20 mouse cellular contexts compared by ENCODE assay signal in the genomic region with DNA sequence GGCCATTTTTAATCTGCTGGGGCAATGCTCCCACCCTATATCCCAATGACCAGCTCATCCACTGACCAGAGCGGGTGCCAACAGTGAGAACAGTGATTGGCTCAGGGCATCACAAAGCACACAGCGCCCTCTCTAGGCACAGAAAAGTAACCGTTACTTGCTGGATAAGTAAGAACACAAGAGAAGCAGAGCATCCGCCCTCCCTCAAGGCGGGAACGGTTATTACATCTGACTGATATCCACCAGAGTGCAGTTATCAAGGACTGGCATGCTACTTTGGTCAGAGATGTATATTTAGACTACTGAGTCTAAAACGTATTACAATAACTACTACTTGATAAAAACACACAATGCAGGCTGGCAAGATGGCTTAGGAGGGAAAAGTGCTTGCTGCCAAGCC. TPM values are rescaled to one million over a fixed set of nuclear protein-coding genes. Genes with fewer than 3 reads are reported as not detected.
DNase-seq lines count a peak whose midpoint lies in the region; ATAC-seq and TF ChIP-seq lines count a peak whose summit lies in the region.
"Had no signal": no experiment of that assay in that cellular context is flagged by ENCODE, and none has a peak within 500 bp of the region (broad histone marks: within the 10 kb centered on the region; RNA-seq: fewer than 3 reads in every experiment).

No protein-coding gene starts in this region.

- H3K4me1 ChIP-seq in MEL (ENCODE audit: control insufficient read depth in 1 of 2, insufficient read depth in 2 of 2, low read length in 2 of 2) = peaks cover 3 to 12% of the 10 kb centered on the region in 2 experiments; a peak in 3 of 4 replicates
- H3K4me1 ChIP-seq: lung, embryonic 15.5 days; midbrain, embryonic 10.5 days had no signal

- peaks cover 13 to 39% of the 10 kb centered on the region in 2 experiments for H3K36me3 ChIP-seq in MEL (ENCODE audit: control insufficient read depth in 1 of 2, insufficient read depth in 2 of 2, low read length in 2 of 2)

- DNase-seq in layer of hippocampus, adult 2 months (ENCODE audit: low spot score in 2 of 2) = no peak
- no peak for DNase-seq in layer of hippocampus, postnatal 10 days (ENCODE audit: low spot score in 2 of 2)
- DNase-seq in MEL (ENCODE audit: low read depth, low spot score) = peak; percentile 80
- DNase-seq in right cerebral cortex, adult 18-20 months = no peak
- no peak for DNase-seq in right cerebral cortex, adult 2 months (ENCODE audit: low spot score in 2 of 2)
- DNase-seq: adrenal gland, postnatal 10 days; gastrocnemius, adult 2 months; heart, adult 18-20 months; heart, postnatal 14 days; layer of hippocampus, postnatal 36 days; left cerebral cortex, postnatal 4 days; thymus, postnatal 4 days had no signal

- H3K27ac ChIP-seq in layer of hippocampus, adult 2 months = no peak overlapping the region
- H3K27ac ChIP-seq in MEL (ENCODE audit: control insufficient read depth, low read depth, low read length) = peak overlapping the region; percentile 33; the same call in 1 of the 2 replicates
- H3K27ac ChIP-seq: gastrocnemius, adult 2 months; kidney, postnatal 0 days; lung, embryonic 15.5 days; midbrain, embryonic 10.5 days had no signal

- H3K79me2 ChIP-seq in MEL (ENCODE audit: control insufficient read depth, insufficient read depth, low read length, poor library complexity) = no peaks in the 10 kb centered on the region

- H3K9me3 ChIP-seq in MEL (replicated peaks; ENCODE audit: insufficient read depth, low read length) = no peaks in the 10 kb centered on the region
- H3K9me3 ChIP-seq: lung, embryonic 15.5 days; midbrain, embryonic 10.5 days had no signal

- no peak for TF ChIP-seq RAD21 in MEL (IDR thresholded peaks at IDR 0.05; ENCODE audit: low read depth, low read length)

- H3K4me3 ChIP-seq in layer of hippocampus, adult 2 months = no peak overlapping the region
- H3K4me3 ChIP-seq in MEL (ENCODE audit: control insufficient read depth in 1 of 2, insufficient read depth in 1 of 2, low read depth in 2 of 2, low read length in 2 of 2) = no peak overlapping the region
- H3K4me3 ChIP-seq: gastrocnemius, adult 2 months; lung, embryonic 15.5 days; midbrain, embryonic 10.5 days had no signal

- no peak for TF ChIP-seq POLR2A in MEL (IDR thresholded peaks at IDR 0.05; ENCODE audit: control insufficient read depth in 1 of 2, insufficient read depth in 1 of 2, low read depth in 1 of 2, low read length in 2 of 2, poor library complexity in 1 of 2)

- no peak overlapping the region for H3K9ac ChIP-seq in MEL (ENCODE audit: control insufficient read depth, low read depth, low read length, poor library complexity, severe bottlenecking)
- H3K9ac ChIP-seq: lung, embryonic 15.5 days had no signal

- ATAC-seq in erythroblast, adult 5-6 weeks (replicated peaks; ENCODE audit: low FRiP score, poor library complexity, severe bottlenecking) = peak; percentile 85
- ATAC-seq in megakaryocyte progenitor cell, adult 5-6 weeks (replicated peaks; ENCODE audit: poor library complexity) = peak; percentile 98
- ATAC-seq: CD4-positive, CD25-positive, alpha-beta regulatory T cell, adult 4 months; forebrain, embryonic 14.5 days; inflammation-experienced regulatory T-cells, adult 6 months had no signal

- 0 out of 2 replicates have a peak, but pooled peaks have one; percentile 17 for TF ChIP-seq CTCF in layer of hippocampus, adult 2 months (conservative IDR thresholded peaks at IDR 0.05)
- TF ChIP-seq CTCF in MEL (IDR thresholded peaks at IDR 0.05 in 2 of 3, conservative IDR thresholded peaks at IDR 0.05 in 1 of 3; ENCODE audit: control insufficient read depth in 1 of 3, insufficient read depth in 1 of 3, low read depth in 2 of 3, low read length in 3 of 3, poor library complexity in 1 of 3, severe bottlenecking in 1 of 3) = peak; percentile 28 to 71 (median 45); a peak in 5 of 6 replicates

- no peaks in the 10 kb centered on the region for H3K27me3 ChIP-seq in MEL (ENCODE audit: control insufficient read depth in 1 of 2, insufficient read depth in 2 of 2, low read length in 2 of 2)
- H3K27me3 ChIP-seq: lung, embryonic 15.5 days had no signal

- TF ChIP-seq EP300 in MEL (IDR thresholded peaks at IDR 0.05; ENCODE audit: low read depth in 1 of 2, low read length in 2 of 2) = peak; percentile 80 to 92

TF ChIP-seq in MEL, 35 proteins besides CTCF, POLR2A, EP300 and RAD21:
- TF ChIP-seq ZNF384 (IDR thresholded peaks at IDR 0.05; ENCODE audit: low read depth, low read length) (no peak), MYC (IDR thresholded peaks at IDR 0.05; ENCODE audit: low read depth, low read length) (0 out of 2 replicates have a peak, but pooled peaks have one; percentile 48), TAL1 (IDR thresholded peaks at IDR 0.05; ENCODE audit: low read length) (no peak), NELFE (IDR thresholded peaks at IDR 0.05; ENCODE audit: low read depth, low read length) (no peak), MAX (IDR thresholded peaks at IDR 0.05; ENCODE audit: low read length) (0 out of 2 replicates have a peak, but pooled peaks have one; percentile 47), SMC3 (IDR thresholded peaks at IDR 0.05; ENCODE audit: low read depth, low read length) (no peak), POLR2AphosphoS5 (IDR thresholded peaks at IDR 0.05; ENCODE audit: borderline replicate concordance, low read depth, low read length) (no peak), TBP (IDR thresholded peaks at IDR 0.05; ENCODE audit: low read depth, low read length) (no peak), TCF12 (IDR thresholded peaks at IDR 0.05; ENCODE audit: low read depth, low read length) (peak; percentile 87), MXI1 (IDR thresholded peaks at IDR 0.05; ENCODE audit: low read depth, low read length) (no peak; the same call in 1 of the 2 replicates), SIN3A (IDR thresholded peaks at IDR 0.05; ENCODE audit: low read length) (peak; percentile 42; the same call in 1 of the 2 replicates), MEF2A (IDR thresholded peaks at IDR 0.05; ENCODE audit: extremely low read depth, insufficient replicate concordance, low read depth, low read length, poor library complexity, severe bottlenecking) (peak; percentile 87; the same call in 1 of the 2 replicates), ELF1 (IDR thresholded peaks at IDR 0.05; ENCODE audit: low read depth, low read length) (no peak), GATA1 (IDR thresholded peaks at IDR 0.05; ENCODE audit: low read depth, low read length) (peak; percentile 78), NRF1 (IDR thresholded peaks at IDR 0.05; ENCODE audit: insufficient read depth, low read depth, low read length, poor library complexity, severe bottlenecking) (no peak), ZKSCAN1 (IDR thresholded peaks at IDR 0.05; ENCODE audit: low read depth, low read length) (no peak), E2F4 (IDR thresholded peaks at IDR 0.05; ENCODE audit: borderline replicate concordance, low read depth, low read length) (peak; percentile 74; the same call in 1 of the 2 replicates), BHLHE40 (IDR thresholded peaks at IDR 0.05; ENCODE audit: borderline replicate concordance, low read depth, low read length) (no peak), RCOR1 (IDR thresholded peaks at IDR 0.05; ENCODE audit: low read depth, low read length) (0 out of 2 replicates have a peak, but pooled peaks have one; percentile 52), USF1 (IDR thresholded peaks at IDR 0.05; ENCODE audit: low read depth, low read length) (no peak), GABPA (IDR thresholded peaks at IDR 0.05; ENCODE audit: low read depth, low read length) (no peak), MAFK (IDR thresholded peaks at IDR 0.05; ENCODE audit: borderline replicate concordance, low read depth, low read length) (no peak), USF2 (IDR thresholded peaks at IDR 0.05; ENCODE audit: borderline replicate concordance in 1 of 2, insufficient read depth in 1 of 2, low read depth in 1 of 2, low read length in 2 of 2) (no peak), ETS1 (IDR thresholded peaks at IDR 0.05; ENCODE audit: low read depth, low read length) (peak; percentile 78), CHD1 (IDR thresholded peaks at IDR 0.05; ENCODE audit: low read depth, low read length) (no peak), ZC3H11A (IDR thresholded peaks at IDR 0.05; ENCODE audit: low read depth, low read length) (no peak), UBTF (IDR thresholded peaks at IDR 0.05; ENCODE audit: borderline replicate concordance, insufficient read depth, low read depth, low read length) (no peak), MYB (IDR thresholded peaks at IDR 0.05; ENCODE audit: low read depth, low read length) (peak; percentile 78)

RNA-seq across cellular contexts. Expression of gene Bptf, which starts 39.3 kb away (rescaled TPM):
- 10 to 100 TPM; 69.3 to 76.2 TPM for total RNA-seq in layer of hippocampus, adult 2 months (2021)
- total RNA-seq in layer of hippocampus, postnatal 10 days (2021) = 10 to 100 TPM; 66.8 to 68.4 TPM
- 27.5 and 31.2 TPM in 2 replicates for total RNA-seq in MEL (2012; rRNA removed)
- 10 to 100 TPM; 52.7 to 55.4 TPM for polyA plus RNA-seq in MEL (2012; ENCODE audit: insufficient read depth in 1 of 2, insufficient read length in 2 of 2, low read depth in 1 of 2, low replicate concordance in 2 of 2, missing spikeins in 1 of 2)
- 30.4 and 37.8 TPM in 2 replicates for total RNA-seq in erythroblast, adult 5-6 weeks (2015; ENCODE audit: low replicate concordance)
- 34.2 and 41.3 TPM in 2 replicates for total RNA-seq in erythroblast, adult 5-6 weeks (2017; ENCODE audit: low replicate concordance)
- total RNA-seq in megakaryocyte progenitor cell, adult 5-6 weeks (2015) = 58.9 and 63.3 TPM in 2 replicates
- 36.5 and 43.6 TPM in 2 replicates for total RNA-seq in megakaryocyte progenitor cell, adult 5-6 weeks (2017)
